9 mouse cellular contexts compared by ENCODE assay signal in the genomic region with DNA sequence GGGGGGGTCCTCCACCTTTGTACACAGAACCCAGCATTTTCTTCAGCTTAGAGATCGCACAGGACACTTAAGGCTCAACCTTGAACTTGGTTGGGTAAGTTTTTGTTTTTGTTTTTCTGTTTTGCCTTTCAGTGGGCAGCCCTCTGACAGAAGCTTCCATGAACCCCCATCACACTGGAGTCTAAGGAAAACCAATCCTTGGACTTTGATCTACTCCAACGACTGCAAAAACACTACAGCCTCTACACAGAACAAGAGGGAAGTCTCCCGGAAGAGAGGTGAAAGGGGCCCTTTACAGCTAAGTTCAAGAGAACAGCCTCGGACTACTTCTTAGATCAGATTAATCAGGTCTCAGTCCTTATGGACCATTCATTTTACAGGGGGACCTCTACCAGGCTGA. TPM values are rescaled to one million over a fixed set of nuclear protein-coding genes. Genes with fewer than 3 reads are reported as not detected.
DNase-seq lines count a peak whose midpoint lies in the region; ATAC-seq and TF ChIP-seq lines count a peak whose summit lies in the region.
"Had no signal": no experiment of that assay in that cellular context is flagged by ENCODE, and none has a peak within 500 bp of the region (broad histone marks: within the 10 kb centered on the region; RNA-seq: fewer than 3 reads in every experiment).

No protein-coding gene starts in this region.

- H3K4me3 ChIP-seq in heart, embryonic 15.5 days: peak overlapping the region; percentile 92
- H3K4me3 ChIP-seq in G1E (ENCODE audit: low read depth, low read length): peak overlapping the region; percentile 99
- H3K4me3 ChIP-seq in forebrain, embryonic 15.5 days: peak overlapping the region; percentile 4; the same call in 1 of the 2 replicates
- peak overlapping the region; percentile 77 for H3K4me3 ChIP-seq in liver, postnatal 0 days (ENCODE audit: low read depth, low read length)

- no peak for TF ChIP-seq CTCF in G1E (IDR thresholded peaks at IDR 0.05; ENCODE audit: low read depth, low read length)
- TF ChIP-seq CTCF in liver, postnatal 0 days (IDR thresholded peaks at IDR 0.05; ENCODE audit: low read depth): no peak

- peak overlapping the region; percentile 90 for H3K4me2 ChIP-seq in heart, embryonic 15.5 days
- H3K4me2 ChIP-seq in forebrain, embryonic 15.5 days (replicated peaks): peak overlapping the region; percentile 99
- peak overlapping the region; percentile 95 for H3K4me2 ChIP-seq in liver, postnatal 0 days (ENCODE audit: low read depth, low read length)

- TF ChIP-seq EP300 in liver, postnatal 0 days (IDR thresholded peaks at IDR 0.05; ENCODE audit: low read depth): no peak

- peak overlapping the region; percentile 88 for H3K9ac ChIP-seq in heart, embryonic 15.5 days
- H3K9ac ChIP-seq in forebrain, embryonic 15.5 days (replicated peaks): no peak overlapping the region
- peak overlapping the region; percentile 85 for H3K9ac ChIP-seq in liver, postnatal 0 days (replicated peaks)

- DNase-seq in heart, postnatal 25 days (ENCODE audit: low spot score): no peak
- no peak for DNase-seq in G1E (ENCODE audit: low spot score)
- DNase-seq in liver, postnatal 0 days: no peak
- no peak for DNase-seq in spleen, adult 18-20 months
- DNase-seq in left cerebral cortex, adult 18-20 months (ENCODE audit: low spot score in 2 of 2): no peak
- no peak for DNase-seq in c-Kit-positive CD71-positive TER-119-positive erythroid progenitor cells, embryonic 14.5 days (ENCODE audit: low spot score)
- DNase-seq: cerebellum, adult 11-12 months had no signal

- peaks cover 34% of the 10 kb centered on the region for H3K4me1 ChIP-seq in heart, embryonic 15.5 days (replicated peaks)
- peaks cover 60% of the 10 kb centered on the region for H3K4me1 ChIP-seq in G1E (ENCODE audit: insufficient read depth, low read depth, low read length)
- H3K4me1 ChIP-seq in forebrain, embryonic 15.5 days: peaks cover 22% of the 10 kb centered on the region
- peaks cover 34% of the 10 kb centered on the region for H3K4me1 ChIP-seq in liver, postnatal 0 days (ENCODE audit: insufficient read depth)

- H3K36me3 ChIP-seq in heart, embryonic 15.5 days: no peaks in the 10 kb centered on the region
- H3K36me3 ChIP-seq in G1E (replicated peaks): peaks cover 15% of the 10 kb centered on the region
- H3K36me3 ChIP-seq in forebrain, embryonic 15.5 days: no peaks in the 10 kb centered on the region
- no peaks in the 10 kb centered on the region for H3K36me3 ChIP-seq in liver, postnatal 0 days (replicated peaks; ENCODE audit: insufficient read depth, low read length)

- no peaks in the 10 kb centered on the region for H3K27me3 ChIP-seq in heart, embryonic 15.5 days
- no peaks in the 10 kb centered on the region for H3K27me3 ChIP-seq in G1E (ENCODE audit: insufficient read depth, low read length)
- H3K27me3 ChIP-seq in forebrain, embryonic 15.5 days: peaks cover 23% of the 10 kb centered on the region
- H3K27me3 ChIP-seq in liver, postnatal 0 days (ENCODE audit: insufficient read depth, low read length): peaks cover 39% of the 10 kb centered on the region

- intact Hi-C loops in heart, postnatal 25 days (cut with DNase I): loop anchor here (2.0 kb wide), 1 partner anchor 78 kb away; a partner anchor contains a TSS

- H3K9me3 ChIP-seq in heart, embryonic 15.5 days (replicated peaks): no peaks in the 10 kb centered on the region
- H3K9me3 ChIP-seq in G1E (replicated peaks): no peaks in the 10 kb centered on the region
- no peaks in the 10 kb centered on the region for H3K9me3 ChIP-seq in forebrain, embryonic 15.5 days
- no peaks in the 10 kb centered on the region for H3K9me3 ChIP-seq in liver, postnatal 0 days (ENCODE audit: low read length)

- WGBS in heart, embryonic 15.5 days: 20% methylated on average over 4 of the region's 4 CpGs
- 27% methylated on average over 4 of the region's 4 CpGs for WGBS in forebrain, embryonic 15.5 days
- WGBS in liver, postnatal 0 days (ENCODE audit: insufficient replicate concordance): 20% methylated on average over 4 of the region's 4 CpGs

- ATAC-seq in heart, embryonic 15.5 days (replicated peaks; ENCODE audit: insufficient number of reproducible peaks, insufficient read depth, low FRiP score, low read depth): no peak
- ATAC-seq in G1E (ENCODE audit: extremely low read depth, insufficient number of reproducible peaks, low FRiP score, poor library complexity, severe bottlenecking): no peak
- no peak for ATAC-seq in forebrain, embryonic 15.5 days (replicated peaks)
- no peak for ATAC-seq in liver, postnatal 0 days

- H3K27ac ChIP-seq in heart, embryonic 15.5 days: peak overlapping the region; percentile 94; the same call in 1 of the 2 replicates
- H3K27ac ChIP-seq in forebrain, embryonic 15.5 days (replicated peaks): no peak overlapping the region
- H3K27ac ChIP-seq in liver, postnatal 0 days (ENCODE audit: low read depth): peak overlapping the region; percentile 80

RNA-seq across cellular contexts. Expression of a gene that starts 1.2 kb away (rescaled TPM):
- 7.5 and 9.3 TPM in 2 replicates for polyA plus RNA-seq in heart, embryonic 15.5 days (2015; fragmentation: Nextera tagmentation; extraction: Ambion mirVana)
- total RNA-seq in heart, postnatal 25 days (2021): 10 to 100 TPM; 26.9 to 28.3 TPM
- total RNA-seq in G1E (2014; fragmentation: Nextera tagmentation) (66.4 and 69.3 TPM in 2 replicates), G1E (2017) (20.4 and 23.6 TPM in 2 replicates)
- polyA plus RNA-seq in G1E (2012): 11.1 and 12.7 TPM in 2 replicates
- 1.5 and 1.7 TPM in 2 replicates for polyA plus RNA-seq in forebrain, embryonic 15.5 days (2015; fragmentation: Nextera tagmentation; extraction: Ambion mirVana)
- 3.0 and 4.4 TPM in 2 replicates for polyA plus RNA-seq in liver, postnatal 0 days (2015; fragmentation: Nextera tagmentation; extraction: Ambion mirVana)
- 10 to 100 TPM; 24.1 to 25.8 TPM for total RNA-seq in left cerebral cortex, adult 18-20 months (2021)

Comparison
In these comparisons a context has a peak if more than half of its experiments do, and no peak if none do; other contexts are left out.
1. H3K4me3 ChIP-seq: peak in every context shown above with its lines; median percentile 99 in G1E; 92 in heart, embryonic 15.5 days; 77 in liver, postnatal 0 days; 4 in forebrain, embryonic 15.5 days.